Mouse (Mus musculus) thymus, adult 2 months (tissue): Measurements from ENCODE around the gene Scn11a. TPM values are rescaled to one million over a fixed set of nuclear protein-coding genes. Genes with fewer than 3 reads are reported as not detected.

Experiments
- DNase-seq: peaks from one replicate; pipeline ENCODE4 v3.0.0; 2021
- H3K27ac ChIP-seq: fragments of 200-500 bp; 2 replicates; pipeline ENCODE4 v1.5.1; 2012; ENCODE audit warnings: low read length, control low read depth; ENCODE audit not compliant: control insufficient read depth, insufficient read depth
- H3K27me3 ChIP-seq: fragments of 200-500 bp; 2 replicates; pipeline ENCODE4 v1.6.1; 2012; ENCODE audit warnings: mild to moderate bottlenecking, low read length, moderate library complexity, mixed read lengths; ENCODE audit not compliant: control insufficient read depth, insufficient read depth
- H3K36me3 ChIP-seq: fragments of 200-500 bp; 2 replicates; pipeline ENCODE4 v1.6.1; 2012; ENCODE audit warnings: mild to moderate bottlenecking, low read length, moderate library complexity; ENCODE audit not compliant: control insufficient read depth, insufficient read depth
- H3K4me1 ChIP-seq: fragments of 200-500 bp; replicated peaks from 2 replicates; pipeline ENCODE4 v1.6.1; 2012; ENCODE audit warnings: low read length; ENCODE audit not compliant: control insufficient read depth, insufficient read depth
- H3K4me3 ChIP-seq: fragments of 200-500 bp; 2 replicates; pipeline ENCODE4 v1.5.1; 2012; ENCODE audit warnings: mild to moderate bottlenecking, low read length, control low read depth, moderate library complexity; ENCODE audit not compliant: control insufficient read depth, insufficient read depth
- CTCF ChIP-seq: fragments of 200-500 bp; IDR thresholded peaks from 2 replicates; pipeline ENCODE4 v1.5.1; 2012; ENCODE audit warnings: mild to moderate bottlenecking, control low read depth, low read length, moderate library complexity, borderline replicate concordance; ENCODE audit not compliant: control insufficient read depth, poor library complexity, insufficient read depth; ENCODE audit errors: extremely low read depth
- POLR2A ChIP-seq: fragments of 200-500 bp; IDR thresholded peaks from 2 replicates; pipeline ENCODE4 v1.6.1; 2012; ENCODE audit warnings: mild to moderate bottlenecking, low read length, control low read depth, moderate library complexity; ENCODE audit not compliant: control insufficient read depth, poor library complexity, insufficient read depth; ENCODE audit errors: extremely low read depth
- WGBS: fragments of 180-500 bp; shearing (Covaris S2); methylation state at CpG from one replicate; pipeline ENCODE4 v1.1.7; 2018; 5-methylcytosine and 5-hydroxymethylcytosine counted together
- polyA plus RNA-seq: library from polyadenylated mRNA; depleted of rRNA; stranded (reverse); fragments of >200 nt; gene quantifications from 2 replicates; pipeline ENCODE4 v1.2.3, GENCODE M21; 2012; rRNA removed

Gene Scn11a
- polyA plus RNA-seq, 1 experiment = 0.04 TPM

DNA sequence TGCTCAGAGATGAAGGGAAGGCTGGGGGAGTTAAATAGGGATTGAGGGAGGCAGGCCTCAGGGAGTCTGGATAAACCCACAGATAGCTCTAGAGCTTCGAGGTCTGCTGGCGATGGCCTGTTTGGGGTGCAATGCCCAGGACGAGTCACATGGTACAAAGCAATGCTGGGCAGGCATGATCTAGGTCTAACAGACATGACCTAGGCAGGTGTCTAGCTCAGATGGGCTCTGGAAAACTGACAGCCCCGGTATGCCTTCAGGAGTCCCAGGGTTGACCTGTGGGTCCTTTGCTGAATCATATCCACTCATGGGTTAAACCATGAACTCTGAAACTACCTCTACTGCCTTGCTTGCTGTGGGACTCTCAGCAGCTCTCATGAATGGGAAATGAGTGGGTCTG, 98.3 kb downstream of the Scn11a start:
- H3K27ac ChIP-seq = no peak overlapping the region
- no peak for TF ChIP-seq POLR2A
- TF ChIP-seq CTCF = no peak
- H3K4me1 ChIP-seq = no peaks in the 10 kb centered on the region
- no peak overlapping the region for H3K4me3 ChIP-seq
- 92% methylated on average over 4 of the region's 4 CpGs for WGBS
- H3K27me3 ChIP-seq = no peaks in the 10 kb centered on the region
- DNase-seq = no peak
- H3K36me3 ChIP-seq = no peaks in the 10 kb centered on the region

- Histone ChIP-seq H3K4me1 (no peaks in the 10 kb centered on the region), H3K27ac (no peak overlapping the region), H3K36me3 (no peaks in the 10 kb centered on the region), H3K27me3 (no peaks in the 10 kb centered on the region), H3K4me3 (no peak overlapping the region)
- DNase-seq = no peak
- no peak for TF ChIP-seq CTCF
- no peak for TF ChIP-seq POLR2A
- 92% methylated on average over 6 of the region's 6 CpGs for WGBS
These were observed 99.9 kb downstream of the Scn11a start for GRCm38 (mm10) chr9:119725293-119725862.

DNA sequence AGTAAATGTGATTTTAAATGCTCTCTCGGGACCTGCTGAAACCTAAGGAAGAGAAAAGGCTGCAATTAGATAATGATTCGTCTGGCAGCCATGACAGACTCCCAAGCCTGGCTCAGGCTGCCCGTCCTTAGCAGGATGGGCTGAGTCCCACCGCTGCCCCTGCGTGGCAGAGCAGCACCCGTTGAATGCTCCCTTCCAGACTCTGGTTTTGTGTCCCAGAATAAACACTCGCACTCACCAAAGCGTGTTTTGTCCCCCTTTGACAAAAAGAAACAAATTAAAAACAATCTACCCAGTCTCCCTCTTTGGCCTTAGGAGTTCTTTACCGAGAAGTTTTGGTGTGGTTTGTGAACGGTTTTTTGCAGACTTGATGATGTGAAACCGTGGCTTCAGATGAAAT, 106.0 kb downstream of the Scn11a start, which contains the start of gene Scn10a:
Scn10a (minus strand) TSS at position 101 of the 400 bp plus-strand sequence.
- no peak for DNase-seq
- WGBS = 89% methylated on average over 11 of the region's 11 CpGs
- H3K27me3 ChIP-seq = no peaks in the 10 kb centered on the region
- TF ChIP-seq CTCF (no peak), POLR2A (no peak)
- no peak within 1 kb of the TSS for H3K4me3 ChIP-seq
- no peaks in the 10 kb centered on the region for H3K4me1 ChIP-seq
- no peak within 1 kb of the TSS for H3K27ac ChIP-seq
- H3K36me3 ChIP-seq = no peaks in the 10 kb centered on the region

- no peak for TF ChIP-seq CTCF
- no peak for TF ChIP-seq POLR2A
These were observed 118.6 kb downstream of the Scn11a start for GRCm38 (mm10) chr9:119706700-119707099.

More at GRCm38 (mm10) chr9:119706700-119707099, 118.6 kb downstream of the Scn11a start:
- Histone ChIP-seq H3K4me3 (no peak overlapping the region), H3K27ac (no peak overlapping the region), H3K27me3 (no peaks in the 10 kb centered on the region; the same call in 1 of the 2 replicates), H3K4me1 (no peaks in the 10 kb centered on the region), H3K36me3 (no peaks in the 10 kb centered on the region)
- DNase-seq = peak; percentile 47
- 17% methylated on average over 6 of the region's 6 CpGs for WGBS

Other genes starting within 250 kb of the Scn11a start
- 4.0 and 6.4 TPM in 2 replicates for gene Scn5a, start 246.4 kb downstream of the Scn11a start, polyA plus RNA-seq
- 0.09 and 0.20 TPM in 2 replicates for gene Scn10a, start 106.1 kb downstream of the Scn11a start, polyA plus RNA-seq
- 78.9 and 90.5 TPM in 2 replicates for gene Wdr48, start 69.4 kb upstream of the Scn11a start, polyA plus RNA-seq
- gene Gorasp1, start 112.1 kb upstream of the Scn11a start, polyA plus RNA-seq = 10.8 and 11.0 TPM in 2 replicates
- 0.18 and 0.29 TPM in 2 replicates for gene Ttc21a, start 112.2 kb upstream of the Scn11a start, polyA plus RNA-seq
- gene Csrnp1, start 159.2 kb upstream of the Scn11a start, polyA plus RNA-seq = 283 and 325 TPM in 2 replicates
- gene Xirp1, start 198.1 kb upstream of the Scn11a start, polyA plus RNA-seq = 0.24 and 2.3 TPM in 2 replicates
- 5.1 and 7.5 TPM in 2 replicates for gene Cx3cr1, start 244.4 kb upstream of the Scn11a start, polyA plus RNA-seq